Mouse (Mus musculus) erythroblast, embryonic 14.5 days (primary cell): ENCODE data around the gene Macrod2. TPM values are rescaled to one million over a fixed set of nuclear protein-coding genes. Genes with fewer than 3 reads are reported as not detected.

Source experiments
- H3K27me3 ChIP-seq: 2 replicates; pipeline ENCODE4 v1.6.1; 2012; ENCODE audit warnings: inconsistent platforms; ENCODE audit not compliant: control insufficient read depth
- H3K36me3 ChIP-seq: 2 replicates; pipeline ENCODE4 v1.6.1; 2012; ENCODE audit warnings: mild to moderate bottlenecking, inconsistent platforms; ENCODE audit not compliant: control insufficient read depth
- H3K4me1 ChIP-seq: 2 replicates; pipeline ENCODE4 v1.6.1; 2012; ENCODE audit warnings: inconsistent platforms; ENCODE audit not compliant: control insufficient read depth
- H3K4me3 ChIP-seq: replicated peaks from 2 replicates; pipeline ENCODE3; 2012; ENCODE audit warnings: moderate library complexity, mild to moderate bottlenecking, inconsistent platforms
- H3K9me3 ChIP-seq: 2 replicates; pipeline ENCODE4 v1.6.1; 2012; ENCODE audit warnings: low read length, inconsistent platforms, mixed read lengths; ENCODE audit not compliant: control insufficient read depth
- GATA1 ChIP-seq: IDR thresholded peaks from 2 replicates; pipeline ENCODE4 v1.6.1; 2012; ENCODE audit warnings: low read length, inconsistent platforms, mixed read lengths
- TAL1 ChIP-seq: IDR thresholded peaks from 3 replicates; pipeline ENCODE4 v1.6.1; 2012; ENCODE audit warnings: low read length, inconsistent platforms, mixed read lengths
- polyA plus RNA-seq: library from polyadenylated mRNA; stranded (reverse); fragments of >175 nt; gene quantifications from 2 replicates; pipeline ENCODE4 v1.2.3, GENCODE M21; 2012

The Macrod2 gene
- polyA plus RNA-seq, 1 experiment, result 0.81 TPM

DNA sequence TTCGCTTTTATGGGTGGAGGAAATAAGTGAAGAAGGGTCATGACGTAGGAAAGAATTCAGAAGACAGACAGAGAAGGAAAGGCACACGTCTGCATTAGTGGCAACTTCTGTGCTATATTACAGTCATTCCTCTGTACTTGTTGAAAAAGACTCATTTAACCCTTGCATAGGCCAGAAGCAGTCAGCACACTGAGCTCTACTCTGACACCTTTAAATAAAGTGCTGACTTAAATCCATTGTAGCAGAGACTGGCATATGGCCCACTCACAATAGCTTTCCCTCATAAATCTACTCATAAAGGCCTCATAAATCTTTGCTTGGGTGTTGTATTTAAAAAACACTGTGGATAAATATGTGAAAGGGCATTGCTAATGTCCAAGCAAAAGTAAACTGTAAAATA, 1733.0 kb downstream of the Macrod2 start:
- no peak for TF ChIP-seq TAL1
- TF ChIP-seq GATA1, result no peak
- no peaks in the 10 kb centered on the region for H3K27me3 ChIP-seq
- H3K36me3 ChIP-seq, result no peaks in the 10 kb centered on the region
- H3K4me1 ChIP-seq, result no peaks in the 10 kb centered on the region; the same call in 1 of the 2 replicates
- no peaks in the 10 kb centered on the region; the same call in 1 of the 2 replicates for H3K9me3 ChIP-seq
- H3K4me3 ChIP-seq, result no peak overlapping the region

DNA sequence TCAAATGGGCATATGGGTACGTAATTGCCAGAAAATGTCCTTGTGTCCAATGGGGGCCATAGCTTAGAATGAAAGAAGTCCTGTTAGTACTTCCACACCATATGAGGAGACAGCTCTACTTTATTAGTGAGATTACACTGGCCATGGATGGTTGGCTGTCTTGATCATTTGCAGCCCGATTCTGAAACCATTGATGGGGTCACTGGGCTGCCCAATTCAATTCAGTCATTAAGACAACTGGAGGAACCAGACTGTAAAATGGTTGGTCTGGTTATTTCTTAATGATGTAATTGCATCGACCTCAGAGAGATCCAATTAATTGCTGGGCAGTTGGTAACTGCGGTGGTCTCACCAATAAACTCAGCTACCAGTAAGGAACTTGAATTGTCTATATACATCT, 1734.1 kb downstream of the Macrod2 start:
- TF ChIP-seq TAL1, result no peak
- TF ChIP-seq GATA1, result no peak
- no peaks in the 10 kb centered on the region; the same call in 1 of the 2 replicates for H3K9me3 ChIP-seq

DNA sequence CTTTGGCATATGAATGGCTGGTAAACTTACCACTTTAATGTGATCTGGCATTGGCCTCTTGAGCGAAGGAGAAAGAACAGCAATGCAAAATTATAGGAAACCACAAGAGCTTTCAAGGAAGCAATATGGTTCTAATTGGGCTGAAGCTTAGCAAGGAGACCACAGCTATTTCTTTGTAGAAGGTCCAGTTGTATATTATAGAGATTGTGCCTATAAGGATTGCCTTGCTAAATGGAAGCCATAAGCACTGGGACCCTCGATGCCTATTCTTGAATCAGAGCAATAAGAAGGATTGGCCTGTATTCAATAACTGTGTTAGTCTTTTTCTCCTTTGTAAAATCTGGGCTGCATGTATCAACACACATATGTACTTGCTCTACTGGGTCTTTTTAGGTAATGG, 1754.2 kb downstream of the Macrod2 start:
- H3K4me3 ChIP-seq, result no peak overlapping the region
- no peaks in the 10 kb centered on the region for H3K36me3 ChIP-seq
- no peak for TF ChIP-seq TAL1
- TF ChIP-seq GATA1, result no peak
- H3K27me3 ChIP-seq, result no peaks in the 10 kb centered on the region
- no peaks in the 10 kb centered on the region for H3K9me3 ChIP-seq
- H3K4me1 ChIP-seq, result no peaks in the 10 kb centered on the region

More for the DNA sequence above, 1734.1 kb downstream of the Macrod2 start:
- H3K4me3 ChIP-seq, result no peak overlapping the region
- no peaks in the 10 kb centered on the region for H3K36me3 ChIP-seq
- H3K27me3 ChIP-seq, result no peaks in the 10 kb centered on the region
- H3K4me1 ChIP-seq, result no peaks in the 10 kb centered on the region; the same call in 1 of the 2 replicates

DNA sequence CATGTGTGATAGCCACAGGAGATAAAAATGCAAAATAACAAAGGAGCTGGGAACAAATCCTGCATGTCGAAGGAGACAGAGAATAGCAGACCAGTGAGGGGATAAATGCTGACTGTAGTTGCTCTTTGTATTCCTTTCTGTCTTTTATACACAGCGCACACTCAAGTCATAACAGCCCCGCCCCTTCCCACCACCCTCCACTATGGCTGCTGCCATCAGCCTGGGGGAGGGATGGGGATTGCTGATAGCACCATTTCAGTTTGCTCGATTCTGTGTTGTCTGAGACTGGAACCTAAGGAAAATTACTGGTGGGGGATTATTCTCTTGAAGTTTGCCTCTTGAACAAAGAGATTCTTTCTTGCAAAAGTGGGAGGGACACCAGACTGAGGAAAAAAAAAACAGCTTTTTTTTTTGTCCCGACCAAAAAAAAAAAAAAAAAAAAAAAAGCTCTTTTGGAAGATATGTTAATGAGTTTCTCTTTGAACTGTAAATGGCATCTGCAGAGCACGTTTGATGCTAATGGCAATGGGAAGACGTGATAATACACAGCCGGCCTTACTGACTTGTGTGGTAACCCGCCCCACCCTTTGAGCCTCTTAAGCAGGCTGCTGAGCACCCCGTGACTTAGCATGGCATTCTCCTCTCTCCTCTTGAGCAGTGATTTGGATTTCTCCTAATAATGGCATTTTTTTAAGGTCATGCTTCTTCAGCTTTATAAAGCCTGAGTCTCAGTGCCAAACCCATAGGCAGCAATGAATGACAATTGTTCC, 1768.6 kb downstream of the Macrod2 start:
- TF ChIP-seq GATA1 (no peak), TAL1 (no peak)
- Histone ChIP-seq H3K9me3 (no peaks in the 10 kb centered on the region), H3K4me1 (no peaks in the 10 kb centered on the region), H3K27me3 (no peaks in the 10 kb centered on the region), H3K36me3 (no peaks in the 10 kb centered on the region), H3K4me3 (no peak overlapping the region)

DNA sequence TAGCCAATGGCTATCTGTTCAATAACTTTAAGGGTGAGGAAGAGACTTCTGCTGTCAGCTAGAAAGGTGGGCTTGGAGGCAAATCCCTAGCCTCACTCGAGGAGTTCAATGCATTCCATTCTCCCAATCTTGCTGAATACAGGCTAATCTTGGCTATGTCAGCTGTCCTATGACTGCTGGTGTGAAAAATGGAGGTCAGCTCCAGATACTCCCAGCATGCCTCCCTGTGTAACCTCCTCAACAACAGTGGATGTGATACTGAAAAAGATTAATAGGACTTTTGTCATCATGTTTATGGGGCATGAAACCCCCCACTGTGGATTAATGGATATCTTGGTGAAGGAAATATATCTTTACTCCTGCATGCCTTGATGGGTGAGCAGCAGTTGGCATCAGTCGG, 1774.5 kb downstream of the Macrod2 start:
- H3K4me3 ChIP-seq, result no peak overlapping the region
- H3K9me3 ChIP-seq, result no peaks in the 10 kb centered on the region
- no peaks in the 10 kb centered on the region for H3K36me3 ChIP-seq
- TF ChIP-seq GATA1 (no peak), TAL1 (no peak)
- H3K4me1 ChIP-seq, result no peaks in the 10 kb centered on the region
- H3K27me3 ChIP-seq, result no peaks in the 10 kb centered on the region

DNA sequence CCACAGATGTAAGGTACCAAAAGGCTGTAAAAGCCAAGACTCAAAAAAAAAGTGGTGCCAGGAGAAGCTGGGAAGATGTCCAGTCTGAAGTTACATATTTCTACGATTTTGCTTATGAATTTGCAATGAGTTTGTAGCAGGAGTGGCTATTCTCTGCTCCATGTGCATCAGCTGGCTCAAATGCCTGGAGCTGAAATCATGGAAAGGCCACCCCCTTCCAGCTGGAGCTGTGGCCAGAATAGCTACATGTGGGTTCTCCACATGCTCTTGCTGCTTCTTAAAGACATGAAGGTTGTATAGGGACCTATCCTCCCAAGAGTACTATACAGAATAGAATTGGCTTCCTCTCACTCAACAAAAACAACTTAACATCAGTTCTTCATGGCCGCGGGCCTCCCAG, 1777.6 kb downstream of the Macrod2 start:
- Histone ChIP-seq H3K4me3 (no peak overlapping the region), H3K27me3 (no peaks in the 10 kb centered on the region), H3K36me3 (no peaks in the 10 kb centered on the region), H3K9me3 (no peaks in the 10 kb centered on the region), H3K4me1 (no peaks in the 10 kb centered on the region)
- TF ChIP-seq GATA1, result no peak
- TF ChIP-seq TAL1, result no peak

DNA sequence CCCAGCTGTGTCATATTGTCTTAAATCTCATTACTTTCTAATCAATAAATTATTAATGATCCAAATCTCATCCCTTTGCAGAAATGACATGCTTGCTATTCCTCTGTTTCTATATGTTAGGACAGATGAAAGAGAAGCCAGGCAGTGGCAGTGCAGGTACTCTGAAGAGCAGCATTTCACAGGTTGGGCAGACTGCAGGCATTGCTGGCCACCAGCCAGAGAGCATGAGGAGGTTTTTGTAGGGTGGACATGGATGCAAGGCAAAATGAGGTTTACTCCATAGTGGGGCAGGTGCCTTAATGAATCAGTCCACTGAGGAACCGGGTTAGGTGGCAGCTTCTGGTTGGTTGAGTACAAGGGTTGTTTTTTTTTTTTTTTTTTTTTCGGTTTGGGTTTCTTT, 1778.9 kb downstream of the Macrod2 start:
- H3K4me1 ChIP-seq, result no peaks in the 10 kb centered on the region
- H3K9me3 ChIP-seq, result no peaks in the 10 kb centered on the region
- H3K36me3 ChIP-seq, result no peaks in the 10 kb centered on the region
- TF ChIP-seq GATA1, result no peak
- no peak for TF ChIP-seq TAL1
- H3K27me3 ChIP-seq, result no peaks in the 10 kb centered on the region
- no peak overlapping the region for H3K4me3 ChIP-seq

DNA sequence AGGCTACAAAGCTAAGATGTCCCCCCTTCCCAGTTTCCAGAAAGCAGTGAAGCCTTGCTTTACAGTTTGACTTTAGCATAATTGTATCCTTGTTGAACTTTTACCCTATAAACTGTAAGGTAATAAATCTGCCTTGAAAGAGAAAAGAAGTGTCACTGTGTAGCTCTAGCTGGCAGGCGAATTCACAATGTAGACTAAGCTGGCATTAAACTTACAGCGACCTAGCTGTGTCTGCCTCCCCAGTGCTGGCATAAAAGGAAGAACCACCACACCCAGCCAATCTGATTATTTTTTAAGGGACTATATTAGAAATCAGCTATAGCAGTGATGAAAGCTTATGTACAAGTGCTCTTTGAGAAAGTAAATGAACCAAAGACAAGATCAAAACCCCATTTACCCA, 1791.8 kb downstream of the Macrod2 start:
- H3K27me3 ChIP-seq, result no peaks in the 10 kb centered on the region
- TF ChIP-seq TAL1 (no peak), GATA1 (no peak)
- H3K4me3 ChIP-seq, result no peak overlapping the region
- no peaks in the 10 kb centered on the region for H3K36me3 ChIP-seq
- H3K4me1 ChIP-seq, result no peaks in the 10 kb centered on the region
- H3K9me3 ChIP-seq, result peaks cover 6% of the 10 kb centered on the region; the same call in 1 of the 2 replicates

DNA sequence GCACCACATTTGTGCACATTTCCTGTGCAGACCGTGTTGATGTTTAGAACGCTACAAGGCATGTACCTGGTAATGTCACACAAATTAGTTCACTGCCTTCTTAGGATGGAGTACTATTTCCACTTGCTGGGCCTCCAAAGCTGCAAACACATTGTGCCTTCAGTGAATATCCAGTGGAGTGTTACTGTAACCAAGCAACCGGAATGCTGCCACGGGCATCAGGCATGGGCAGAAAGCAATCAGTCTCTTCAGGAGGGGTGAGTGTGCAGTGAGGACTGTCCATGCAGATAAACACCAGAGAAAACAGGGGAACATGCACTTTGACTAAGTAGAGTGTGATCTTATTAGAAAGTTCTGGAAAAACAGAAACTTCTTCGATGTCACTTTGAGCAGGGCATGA, 1792.3 kb downstream of the Macrod2 start:
- H3K27me3 ChIP-seq, result no peaks in the 10 kb centered on the region
- no peak overlapping the region for H3K4me3 ChIP-seq
- H3K36me3 ChIP-seq, result no peaks in the 10 kb centered on the region
- TF ChIP-seq TAL1 (no peak), GATA1 (no peak)
- peaks cover 6% of the 10 kb centered on the region; the same call in 1 of the 2 replicates for H3K9me3 ChIP-seq
- no peaks in the 10 kb centered on the region for H3K4me1 ChIP-seq
